Mouse (Mus musculus): ENCODE results near the gene Zeb2.

Gene Zeb2

GRCm38 (mm10) chr2:45117087-45117561, at the start of gene Zeb2:
Gene Zeb2 (minus strand): TSS chr2:45117395.
- DNase-seq (ENCODE audit: extremely low spot score, low spot score) = peak; percentile 87

GRCm38 (mm10) chr2:45158785-45159184, 41.6 kb upstream of the Zeb2 start:
- DNase-seq (ENCODE audit: extremely low spot score, low spot score) = no peak

GRCm38 (mm10) chr2:45158351-45158782, 41.2 kb upstream of the Zeb2 start:
- DNase-seq (ENCODE audit: extremely low spot score, low spot score) = no peak

GRCm38 (mm10) chr2:45153315-45153714, 36.1 kb upstream of the Zeb2 start:
- no peak for DNase-seq (ENCODE audit: extremely low spot score, low spot score)

GRCm38 (mm10) chr2:45143162-45143561, 26.0 kb upstream of the Zeb2 start:
- no peak for DNase-seq (ENCODE audit: extremely low spot score, low spot score)

GRCm38 (mm10) chr2:45138906-45139305, 21.7 kb upstream of the Zeb2 start:
- DNase-seq (ENCODE audit: extremely low spot score, low spot score) = no peak

- DNase-seq (ENCODE audit: extremely low spot score, low spot score) = no peak
Measured at GRCm38 (mm10) chr2:45136783-45137182, 19.6 kb upstream of the Zeb2 start.

GRCm38 (mm10) chr2:45133225-45133624, 16.0 kb upstream of the Zeb2 start:
- no peak for DNase-seq (ENCODE audit: extremely low spot score, low spot score)

GRCm38 (mm10) chr2:45130461-45131156, 13.4 kb upstream of the Zeb2 start:
- DNase-seq (ENCODE audit: extremely low spot score, low spot score) = no peak

GRCm38 (mm10) chr2:45129556-45129955, 12.4 kb upstream of the Zeb2 start:
- DNase-seq (ENCODE audit: extremely low spot score, low spot score) = no peak

GRCm38 (mm10) chr2:45128696-45129095, 11.5 kb upstream of the Zeb2 start:
- DNase-seq (ENCODE audit: extremely low spot score, low spot score) = no peak

GRCm38 (mm10) chr2:45126401-45126800, 9.2 kb upstream of the Zeb2 start:
- no peak for DNase-seq (ENCODE audit: extremely low spot score, low spot score)

- DNase-seq (ENCODE audit: extremely low spot score, low spot score) = no peak
Measured at GRCm38 (mm10) chr2:45125181-45125580, 8.0 kb upstream of the Zeb2 start.

GRCm38 (mm10) chr2:45123490-45123889, 6.3 kb upstream of the Zeb2 start:
- no peak for DNase-seq (ENCODE audit: extremely low spot score, low spot score)

GRCm38 (mm10) chr2:45118121-45118520, 926 bp upstream of the Zeb2 start:
- DNase-seq (ENCODE audit: extremely low spot score, low spot score) = no peak

- no peak for DNase-seq (ENCODE audit: extremely low spot score, low spot score)
Measured at GRCm38 (mm10) chr2:45117592-45117991, 397 bp upstream of the Zeb2 start.

GRCm38 (mm10) chr2:45116531-45117024, 617 bp downstream of the Zeb2 start:
- no peak for DNase-seq (ENCODE audit: extremely low spot score, low spot score)

- peak; percentile 62 for DNase-seq (ENCODE audit: extremely low spot score, low spot score)
Measured at GRCm38 (mm10) chr2:45115720-45116495, 1.3 kb downstream of the Zeb2 start.

GRCm38 (mm10) chr2:45115211-45115610, 2.0 kb downstream of the Zeb2 start:
- DNase-seq (ENCODE audit: extremely low spot score, low spot score) = no peak

GRCm38 (mm10) chr2:45114596-45114995, 2.6 kb downstream of the Zeb2 start:
- DNase-seq (ENCODE audit: extremely low spot score, low spot score) = no peak

GRCm38 (mm10) chr2:45113912-45114311, 3.3 kb downstream of the Zeb2 start:
- no peak for DNase-seq (ENCODE audit: extremely low spot score, low spot score)

- peak; percentile 69 for DNase-seq (ENCODE audit: extremely low spot score, low spot score)
Measured at GRCm38 (mm10) chr2:45112891-45113683, 4.1 kb downstream of the Zeb2 start.
